Mouse (Mus musculus) fibroblast of lung, adult 2 months (primary cell): Measurements from ENCODE around the gene Bmf.
A peak's percentile ranks its signal among the peaks of the same experiment; 100 is the strongest.

Experiments used
- DNase-seq: peaks from one replicate; pipeline ENCODE4 v3.0.0-alpha.2; 2011; ENCODE audit warnings: low read depth

Gene Bmf

DNA sequence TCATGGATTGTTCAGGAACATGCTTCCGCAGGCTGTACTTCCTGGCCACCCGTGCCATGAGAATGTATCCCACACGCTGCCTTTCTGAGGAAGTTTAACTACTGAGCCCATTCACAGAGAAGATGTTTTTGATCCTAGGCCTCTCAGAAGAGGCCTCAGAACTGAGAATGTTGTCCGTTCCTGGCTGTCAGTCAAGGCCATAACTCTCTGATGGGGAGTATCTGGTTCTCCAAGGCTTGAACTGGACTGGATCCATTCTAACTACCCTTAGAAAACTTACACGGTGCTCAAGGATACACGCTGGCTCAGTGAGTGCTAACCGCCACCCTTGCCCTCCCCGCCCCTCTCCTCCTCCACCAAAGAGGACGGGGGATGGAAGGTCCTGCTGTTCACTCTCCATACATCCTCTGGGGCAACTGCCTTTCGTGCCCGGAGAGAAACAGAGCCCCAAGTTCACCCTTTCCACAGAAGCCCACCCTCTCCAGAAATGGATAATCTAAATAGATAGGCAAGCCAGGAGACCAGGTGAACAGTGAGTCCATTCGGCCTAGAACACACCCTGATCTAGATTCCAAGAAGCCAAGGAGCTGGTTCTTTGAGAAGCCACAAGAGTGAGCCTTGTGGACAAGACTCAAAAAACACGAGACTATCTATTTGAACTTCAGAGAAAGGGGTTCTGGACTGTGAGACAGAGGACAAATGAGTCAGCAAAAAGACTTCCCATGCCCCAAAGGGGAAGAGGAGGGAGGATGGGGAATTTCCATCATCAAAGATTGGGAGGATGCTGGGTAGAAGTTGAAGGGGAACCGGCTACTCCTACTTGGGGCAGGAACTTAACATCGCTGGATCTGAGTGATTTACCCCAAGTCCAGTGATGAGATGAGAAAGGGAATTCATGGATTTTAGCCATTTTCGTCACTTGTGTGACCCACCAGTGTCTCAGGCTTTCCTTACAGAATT, 36.8 kb downstream of the Bmf start:
- DNase-seq: no peak

GRCm38 (mm10) chr2:118511779-118512417, 37.6 kb downstream of the Bmf start:
- DNase-seq: no peak

DNA sequence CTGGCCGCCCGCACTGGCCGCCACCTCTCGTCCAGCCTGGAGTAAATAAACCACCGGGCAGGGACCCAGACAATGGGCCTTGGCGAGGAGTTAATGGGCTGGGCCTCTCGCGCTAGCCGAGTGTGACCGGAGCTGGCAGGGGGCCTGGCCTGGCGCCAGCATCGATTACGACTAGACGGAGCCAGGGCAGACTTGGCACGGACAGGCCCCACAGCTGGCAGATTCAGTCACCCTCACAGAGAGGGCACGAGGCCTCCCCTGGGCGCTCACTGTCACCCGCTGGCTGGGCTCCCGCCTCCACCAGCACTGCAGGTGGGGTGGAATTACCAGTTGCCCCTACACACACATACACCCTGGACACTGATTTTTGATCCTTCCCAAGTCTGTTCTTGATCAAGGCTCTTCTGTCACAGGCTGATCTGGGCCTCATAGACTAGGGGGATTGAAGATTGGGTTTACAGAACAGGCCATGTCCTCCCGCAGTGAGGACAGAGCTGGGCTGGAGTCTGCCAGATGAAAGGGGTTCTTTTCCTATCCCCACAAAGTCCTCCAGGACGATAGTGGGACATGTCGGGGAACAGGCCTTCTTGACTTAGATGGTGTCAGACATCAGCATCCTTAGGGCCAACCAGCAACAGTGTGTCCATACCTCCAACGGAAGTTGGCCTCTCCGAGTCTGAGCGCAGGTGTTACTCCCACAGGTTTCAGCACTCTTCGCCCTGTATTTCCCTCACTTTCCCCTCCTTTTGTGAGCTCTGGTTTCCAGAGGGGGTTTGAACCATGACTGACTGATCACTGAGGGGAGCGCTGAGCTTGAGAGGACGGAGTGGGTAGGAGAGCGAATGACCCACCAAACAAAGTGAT, 38.8 kb downstream of the Bmf start:
- peak; percentile 90 for DNase-seq

GRCm38 (mm10) chr2:118509688-118510446, 39.6 kb downstream of the Bmf start:
- DNase-seq: no peak

GRCm38 (mm10) chr2:118507126-118507525, 42.4 kb downstream of the Bmf start:
- DNase-seq: no peak

DNA sequence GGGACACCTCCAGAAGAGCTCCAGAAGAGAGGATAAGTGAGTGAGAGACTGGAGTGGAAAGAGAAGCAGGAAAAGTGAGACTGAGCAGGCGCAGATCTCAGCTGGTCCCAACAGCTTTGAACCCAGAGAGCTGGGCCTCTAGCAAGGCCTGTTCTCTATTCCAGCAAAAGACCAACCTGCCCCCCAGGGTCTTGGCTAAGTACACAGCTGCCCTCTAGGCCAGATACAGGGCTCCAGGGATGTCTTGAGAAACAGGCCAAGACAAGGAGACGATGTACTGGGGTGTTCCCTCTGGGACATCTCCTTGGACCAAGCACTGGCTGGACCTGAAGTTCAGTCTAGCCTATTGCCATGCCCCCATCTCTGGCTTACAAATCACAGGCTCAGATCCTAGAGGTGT, 49.3 kb downstream of the Bmf start:
- DNase-seq: no peak

DNA sequence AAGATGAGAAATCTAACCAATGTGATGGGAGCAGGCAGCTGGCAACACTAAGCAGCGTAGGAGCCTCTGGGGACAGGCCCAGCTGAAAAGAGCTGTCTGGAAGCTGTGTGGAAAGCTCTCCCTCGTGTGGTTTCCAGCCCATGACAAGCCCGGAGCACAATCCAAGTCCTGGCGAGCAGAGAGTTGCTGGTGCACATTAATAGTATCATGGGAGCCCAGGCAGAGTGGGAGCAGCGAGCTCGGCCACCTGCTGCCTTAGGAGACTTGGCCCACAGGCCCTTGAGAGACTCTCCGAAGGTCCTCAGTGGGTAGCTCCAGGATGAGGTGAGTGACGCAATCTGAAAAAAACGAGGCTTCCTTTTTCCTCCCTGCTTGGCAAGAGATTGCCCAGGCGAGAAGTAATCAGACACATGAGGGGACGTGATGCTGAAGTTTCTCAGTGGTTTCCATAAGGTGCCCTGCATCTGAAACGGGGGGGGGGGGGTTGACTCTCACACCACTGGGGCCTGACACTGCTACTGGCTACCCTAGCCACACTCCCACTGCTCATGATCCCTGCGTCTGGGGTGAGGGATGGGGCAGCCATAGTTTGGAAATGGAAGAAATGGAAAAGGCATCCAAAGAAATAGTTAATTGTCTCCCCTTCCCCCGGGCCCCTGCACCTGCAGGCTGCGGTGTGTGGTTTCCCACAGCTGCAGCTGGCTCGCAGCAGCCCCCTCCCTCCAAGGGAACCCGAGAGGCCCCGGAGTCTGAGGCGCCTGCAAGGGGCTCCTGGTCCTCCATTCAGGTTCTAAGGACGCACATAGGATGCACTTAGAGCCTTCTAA, 50.1 kb downstream of the Bmf start:
- DNase-seq: no peak

- DNase-seq: no peak
These were observed 51.0 kb downstream of the Bmf start for GRCm38 (mm10) chr2:118498476-118498875.

GRCm38 (mm10) chr2:118497890-118498289, 51.6 kb downstream of the Bmf start:
- DNase-seq: no peak

- DNase-seq: no peak
These were observed 54.5 kb downstream of the Bmf start for GRCm38 (mm10) chr2:118495024-118495423.

- DNase-seq: no peak
These were observed 57.6 kb downstream of the Bmf start for GRCm38 (mm10) chr2:118491741-118492395.

DNA sequence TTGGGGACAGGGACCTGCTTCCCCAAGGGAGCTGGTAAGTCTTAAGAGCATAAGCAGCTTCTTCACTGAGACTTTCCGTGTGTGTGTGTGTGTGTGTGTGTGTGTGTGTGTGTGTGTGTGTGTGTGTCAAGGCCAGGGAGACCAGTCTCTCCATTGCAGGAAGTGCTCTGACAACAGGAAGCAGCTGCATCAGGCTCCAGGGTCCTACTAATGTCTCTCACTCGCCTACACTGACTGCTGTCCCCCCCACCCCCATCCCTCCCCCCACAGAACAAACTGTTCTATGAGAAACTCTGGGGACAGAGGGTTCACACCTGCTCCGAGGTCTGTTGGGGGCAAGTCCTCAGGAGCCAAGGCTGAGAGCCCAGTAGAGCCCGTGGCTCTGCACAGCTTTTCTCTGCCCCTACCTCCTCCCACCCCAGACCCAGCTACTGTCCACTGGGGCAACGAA, 58.2 kb downstream of the Bmf start:
- DNase-seq: no peak

DNA sequence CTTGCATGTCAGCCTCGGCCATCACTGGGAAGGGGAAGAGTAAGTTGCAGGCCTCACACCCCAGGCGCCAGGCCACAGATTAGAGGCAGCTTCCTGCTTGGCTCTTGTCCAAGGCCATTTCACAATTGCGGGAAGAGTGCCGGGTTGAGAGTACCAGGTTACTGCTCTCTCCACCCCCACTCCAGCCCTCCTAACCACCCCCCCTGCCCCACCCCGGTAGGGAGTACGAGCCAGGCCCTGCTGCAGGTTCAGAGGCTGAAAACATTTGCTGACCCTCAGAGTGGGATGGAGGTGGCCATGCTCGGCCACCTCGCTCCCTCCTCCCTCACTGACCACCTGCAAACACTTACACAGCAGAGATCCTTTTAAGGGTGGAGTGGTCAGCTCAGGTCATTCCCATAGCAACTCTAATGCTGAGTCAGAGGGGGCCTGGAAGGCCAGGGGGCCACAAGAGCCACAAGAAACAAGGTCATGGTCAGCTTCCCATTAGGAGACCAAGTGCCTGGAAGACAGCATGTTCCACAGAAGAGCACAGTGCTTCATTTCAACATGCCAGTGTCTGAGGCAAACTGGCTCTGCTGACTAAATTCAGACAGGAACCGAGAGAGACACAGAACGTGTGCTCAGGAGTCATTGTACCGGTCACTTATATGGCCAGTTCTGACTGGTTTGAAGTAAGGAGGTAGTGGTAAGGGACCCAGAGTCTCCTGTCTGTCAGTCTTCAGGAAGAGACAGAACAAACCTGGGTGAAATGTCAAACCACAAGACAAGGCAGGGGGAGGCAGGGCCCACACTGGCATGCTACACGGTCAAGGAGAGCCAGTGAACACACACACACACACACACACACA, 59.0 kb downstream of the Bmf start:
- DNase-seq: no peak

GRCm38 (mm10) chr2:118487806-118488205, 61.7 kb downstream of the Bmf start:
- DNase-seq: no peak

DNA sequence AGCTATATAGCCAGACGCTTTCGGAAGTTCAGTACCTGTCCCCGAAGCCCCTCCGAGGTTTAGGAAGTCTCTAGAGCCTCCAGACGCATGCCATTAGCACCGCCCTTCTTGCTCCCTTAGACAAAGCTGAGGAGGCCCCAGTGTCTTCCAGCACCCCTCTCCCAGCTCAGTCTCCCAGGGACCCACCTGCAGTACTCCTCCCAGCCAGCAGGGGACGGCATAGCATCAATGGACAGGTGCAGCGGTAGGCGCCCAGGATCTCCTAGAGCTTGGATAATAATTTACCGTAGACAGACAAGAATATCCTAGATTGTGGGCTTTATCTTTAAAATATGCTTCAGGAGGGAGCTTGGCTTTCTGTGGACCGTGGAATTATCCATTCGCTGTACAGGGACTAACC, 62.6 kb downstream of the Bmf start:
- DNase-seq: no peak

DNA sequence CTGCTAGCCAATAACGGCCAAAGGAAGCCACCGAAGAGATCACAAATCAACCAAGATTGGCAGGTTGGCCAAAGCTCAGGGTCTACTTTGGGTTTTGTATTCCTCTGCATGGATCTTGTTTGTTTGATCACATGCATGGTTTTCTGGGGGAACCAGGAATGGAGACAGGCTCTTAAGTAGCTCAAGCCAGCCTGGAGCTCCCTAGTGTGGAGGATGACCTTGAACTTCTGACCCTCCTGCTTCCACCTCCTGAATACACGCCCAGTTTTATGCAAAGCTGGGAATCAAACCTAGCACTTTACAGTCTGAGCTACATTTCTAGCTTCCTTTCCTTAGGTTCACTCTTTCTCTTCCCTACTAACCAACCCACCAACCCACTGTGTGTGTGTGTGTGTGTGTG, 64.1 kb downstream of the Bmf start:
- no peak for DNase-seq

- no peak for DNase-seq
These were observed 65.0 kb downstream of the Bmf start for GRCm38 (mm10) chr2:118484386-118484898.

DNA sequence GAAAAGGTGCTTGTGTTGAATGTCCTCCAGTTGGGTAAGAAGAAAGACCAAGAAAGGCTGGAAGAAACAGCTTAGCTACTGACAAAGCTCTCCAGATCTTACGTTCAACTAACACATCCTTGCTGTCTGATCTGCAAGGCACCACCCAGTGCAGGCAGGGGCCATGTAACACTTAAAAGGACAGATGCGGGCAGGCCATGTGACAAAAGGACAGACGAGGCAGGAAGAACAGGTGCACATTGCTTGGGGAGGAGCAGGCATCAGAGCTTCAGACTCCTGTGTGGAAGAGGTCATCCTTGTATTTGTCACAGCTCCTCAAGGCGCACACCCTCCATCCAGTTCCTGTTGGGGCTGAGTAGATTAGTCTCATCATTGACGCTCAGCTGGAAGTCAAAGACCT, 66.5 kb downstream of the Bmf start:
- DNase-seq: no peak

DNA sequence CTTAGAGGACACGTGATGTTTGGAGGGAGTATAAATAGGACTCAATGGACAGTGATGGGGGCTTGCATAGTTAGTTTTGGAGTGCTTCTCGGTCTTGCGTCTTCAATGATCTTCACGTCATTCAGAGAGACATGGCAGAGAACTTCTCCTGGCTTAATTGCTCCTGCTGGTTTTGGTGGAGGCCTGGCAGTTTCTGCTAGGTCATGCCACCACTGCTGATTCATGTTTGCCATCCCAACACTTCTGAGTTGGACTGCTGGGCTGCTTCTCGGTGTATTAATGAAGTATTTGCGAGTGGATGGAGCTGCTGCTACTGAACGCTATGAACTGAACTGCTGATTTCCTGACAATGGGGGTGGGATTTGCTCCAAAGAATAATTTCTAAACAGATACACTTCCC, 68.6 kb downstream of the Bmf start:
- DNase-seq: no peak
